Mouse (Mus musculus) lung, adult 2 months (tissue): ENCODE measurements around the gene 1700086D15Rik.

Source experiments
- CTCF ChIP-seq: fragments of 200-500 bp; IDR thresholded peaks from 2 replicates; pipeline ENCODE4 v1.5.1; 2011; ENCODE audit warnings: mild to moderate bottlenecking, low read length, control low read depth; ENCODE audit not compliant: insufficient read depth
- POLR2A ChIP-seq: fragments of 200-500 bp; IDR thresholded peaks from 2 replicates; pipeline ENCODE4 v1.6.1; 2011; ENCODE audit warnings: low read depth, mild to moderate bottlenecking, control low read depth, low read length, borderline replicate concordance; ENCODE audit errors: extremely low read depth

- TF ChIP-seq CTCF (no peak), POLR2A (no peak)
These were observed 51.9 kb downstream of the 1700086D15Rik start for GRCm38 (mm10) chr11:65107734-65108171.
